Mouse (Mus musculus) limb, embryonic 11.5 days (tissue): ENCODE results near the gene Zfp462. TPM values are rescaled to one million over a fixed set of nuclear protein-coding genes. Genes with fewer than 3 reads are reported as not detected.
"Not testable (repeated sequence)": the region's sequence is repeated elsewhere in the genome, so short reads cannot be mapped to it uniquely, and the experiment has no call there.

Source experiments
- ATAC-seq: fragments of 200-750 bp; cut with Nextera tagmentation; 2 replicates; pipeline ENCODE4 v1.8.0; 2017; ENCODE audit warnings: low read depth; ENCODE audit not compliant: insufficient number of reproducible peaks, low FRiP score, low TSS enrichment
- DNase-seq: peaks from one replicate; pipeline ENCODE4 v3.0.0-alpha.2; 2015; ENCODE audit warnings: low spot score
- H3K27ac ChIP-seq: fragments of 300-500 bp; sonication (generic); replicated peaks from 2 replicates; pipeline ENCODE4 v1.5.1; 2014; ENCODE audit warnings: low read depth, mild to moderate bottlenecking, low read length
- H3K27me3 ChIP-seq: fragments of 300-500 bp; sonication (generic); 2 replicates; pipeline ENCODE4 v1.6.1; 2014; ENCODE audit warnings: mild to moderate bottlenecking, low read length, mixed read lengths; ENCODE audit not compliant: control insufficient read depth, insufficient read depth
- H3K36me3 ChIP-seq: fragments of 300-500 bp; sonication (generic); 2 replicates; pipeline ENCODE4 v1.6.1; 2014; ENCODE audit warnings: mild to moderate bottlenecking, low read length, moderate library complexity, mixed read lengths; ENCODE audit not compliant: control insufficient read depth, insufficient read depth
- H3K4me1 ChIP-seq: fragments of 300-500 bp; sonication (generic); 2 replicates; pipeline ENCODE4 v1.6.1; 2014; ENCODE audit warnings: low read length, mixed read lengths; ENCODE audit not compliant: control insufficient read depth, insufficient read depth
- H3K4me2 ChIP-seq: fragments of 300-500 bp; sonication (generic); 2 replicates; pipeline ENCODE4 v1.6.1; 2014; ENCODE audit warnings: low read depth, mild to moderate bottlenecking, moderate library complexity; ENCODE audit not compliant: severe bottlenecking
- H3K4me3 ChIP-seq: fragments of 300-500 bp; sonication (generic); 2 replicates; pipeline ENCODE4 v1.5.1; 2014; ENCODE audit warnings: low read depth, low read length
- H3K9ac ChIP-seq: fragments of 300-500 bp; sonication (generic); 2 replicates; pipeline ENCODE4 v1.6.1; 2014; ENCODE audit warnings: mild to moderate bottlenecking, low read length
- H3K9me3 ChIP-seq: fragments of 300-500 bp; sonication (generic); 2 replicates; pipeline ENCODE4 v1.6.1; 2016; ENCODE audit warnings: low read length; ENCODE audit not compliant: control insufficient read depth
- WGBS: fragments of 180-500 bp; shearing (Covaris S2); extraction: QIAGEN DNeasy Blood & Tissue Kit; methylation state at CpG from one replicate; pipeline ENCODE4 v1.1.7; 2014; 5-methylcytosine and 5-hydroxymethylcytosine counted together
- polyA plus RNA-seq: library from polyadenylated mRNA; unstranded; fragments of >200 nt; fragmentation: Nextera tagmentation; extraction: Ambion mirVana; gene quantifications from 2 replicates; pipeline ENCODE4 v1.2.1, GENCODE M21; 2014

Gene Zfp462
- polyA plus RNA-seq, 1 experiment from 2014 or later: 11.4 TPM

DNA sequence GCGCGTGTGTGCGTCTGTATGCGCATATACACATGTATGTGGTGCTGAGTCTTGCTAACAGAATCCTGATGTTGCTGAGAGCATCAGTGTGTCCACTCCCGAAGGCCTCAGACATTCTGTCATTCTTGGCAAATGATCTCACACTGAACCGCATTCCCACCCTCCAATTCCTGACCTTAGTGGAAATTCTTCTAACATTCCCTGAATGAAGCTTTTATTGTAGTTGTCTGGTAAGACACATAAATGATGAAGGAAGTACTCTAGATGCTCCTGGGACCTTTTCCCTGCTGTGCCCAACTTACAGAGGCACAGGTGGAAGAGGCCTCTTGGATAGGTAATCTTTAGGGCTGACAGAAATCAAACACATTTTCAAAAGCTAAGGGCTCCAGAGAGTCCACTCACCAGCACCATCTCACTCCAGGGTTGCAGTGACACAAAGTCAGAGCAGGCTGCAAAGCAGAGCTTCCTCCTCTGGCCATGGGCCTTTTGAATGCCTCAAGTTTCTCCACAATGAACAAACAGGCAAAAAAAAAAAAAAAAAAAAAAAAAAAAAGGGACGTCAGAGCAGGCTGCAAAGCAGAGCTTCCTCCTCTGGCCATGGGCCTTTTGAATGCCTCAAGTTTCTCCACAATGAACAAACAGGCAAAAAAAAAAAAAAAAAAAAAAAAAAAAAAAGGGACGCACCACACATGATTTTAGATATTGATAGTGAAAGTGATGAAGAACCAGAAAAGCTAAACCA, 17.4 kb upstream of the Zfp462 start:
- not testable (repeated sequence) for H3K36me3 ChIP-seq, H3K27me3 ChIP-seq, H3K4me3 ChIP-seq, H3K9ac ChIP-seq, ATAC-seq, H3K4me2 ChIP-seq, H3K4me1 ChIP-seq, H3K27ac ChIP-seq, H3K9me3 ChIP-seq, DNase-seq
- WGBS: 88% methylated on average over 8 of the region's 8 CpGs

- Histone ChIP-seq H3K4me3 (no peak overlapping the region), H3K36me3 (no peaks in the 10 kb centered on the region), H3K4me2 (no peak overlapping the region), H3K9me3 (no peaks in the 10 kb centered on the region), H3K27ac (no peak overlapping the region), H3K27me3 (no peaks in the 10 kb centered on the region), H3K4me1 (no peaks in the 10 kb centered on the region), H3K9ac (no peak overlapping the region)
- DNase-seq (no peak), ATAC-seq (no peak)
- WGBS: 73% methylated on average over 2 of the region's 2 CpGs
Measured at GRCm38 (mm10) chr4:54929686-54930085, 15.2 kb upstream of the Zfp462 start.

DNA sequence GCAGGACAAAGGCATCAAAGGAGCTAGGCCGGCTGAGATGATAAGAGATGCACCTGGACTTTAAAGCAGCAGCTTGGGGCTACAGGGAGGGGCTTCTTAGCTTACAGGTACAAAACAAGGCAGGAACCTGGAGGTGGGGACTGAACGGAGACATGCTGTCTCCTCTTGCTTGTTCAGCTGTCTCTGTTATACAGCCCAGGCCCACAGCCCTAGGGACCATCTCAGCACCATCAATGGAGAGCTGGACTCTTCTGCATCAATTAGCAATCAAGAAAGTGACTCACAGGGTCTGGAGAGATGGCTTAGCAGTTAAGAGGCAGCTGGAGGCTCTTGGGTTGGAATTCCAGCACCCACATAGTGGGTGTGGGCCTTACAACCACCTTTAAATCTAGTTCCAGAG, 12.2 kb upstream of the Zfp462 start:
- Histone ChIP-seq H3K4me2 (no peak overlapping the region), H3K4me3 (no peak overlapping the region), H3K9me3 (no peaks in the 10 kb centered on the region), H3K27ac (no peak overlapping the region), H3K9ac (no peak overlapping the region), H3K4me1 (no peaks in the 10 kb centered on the region), H3K27me3 (no peaks in the 10 kb centered on the region), H3K36me3 (no peaks in the 10 kb centered on the region)
- no peak for DNase-seq
- WGBS: 30% methylated on average over 2 of the region's 2 CpGs
- no peak for ATAC-seq

DNA sequence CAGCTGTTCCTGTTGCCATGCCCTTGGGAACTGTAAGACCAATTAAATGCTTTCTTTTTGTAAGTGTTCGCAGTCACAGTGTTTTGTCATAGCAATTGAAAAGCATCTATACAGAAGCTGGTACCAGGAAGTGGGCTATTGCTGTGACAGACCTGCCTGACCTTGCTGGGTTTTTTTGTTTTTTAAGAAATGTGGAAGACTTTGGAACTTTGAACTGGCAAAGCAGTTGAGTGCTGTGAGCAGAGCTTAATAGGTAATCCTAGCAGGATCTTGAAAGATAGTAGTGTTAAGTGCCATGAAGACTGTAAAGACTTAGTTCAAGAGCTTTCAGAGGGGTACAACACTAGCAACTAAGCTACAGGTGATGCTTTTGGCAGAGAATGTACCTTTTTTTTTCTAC, 7.7 kb upstream of the Zfp462 start:
- Histone ChIP-seq H3K4me1 (no peaks in the 10 kb centered on the region), H3K36me3 (no peaks in the 10 kb centered on the region), H3K4me3 (no peak overlapping the region), H3K27me3 (no peaks in the 10 kb centered on the region), H3K9ac (no peak overlapping the region), H3K27ac (no peak overlapping the region), H3K9me3 (no peaks in the 10 kb centered on the region), H3K4me2 (no peak overlapping the region)
- no peak for DNase-seq
- ATAC-seq: no peak
- WGBS: 83% methylated on average over 1 of the region's 1 CpGs

GRCm38 (mm10) chr4:54945603-54946445, 976 bp downstream of the Zfp462 start:
- Histone ChIP-seq H3K9me3 (no peaks in the 10 kb centered on the region), H3K4me3 (peak overlapping the region; percentile 57), H3K4me1 (peaks cover 6% of the 10 kb centered on the region), H3K4me2 (peak overlapping the region; percentile 76), H3K9ac (peak overlapping the region; percentile 97), H3K27me3 (no peaks in the 10 kb centered on the region), H3K36me3 (no peaks in the 10 kb centered on the region), H3K27ac (peak overlapping the region; percentile 93)
- DNase-seq: peak; percentile 80
- peak; percentile 42; the same call in 1 of the 2 replicates for ATAC-seq
- WGBS: under 1% methylated on average over 36 of the region's 36 CpGs

- peak overlapping the region; percentile 97 for H3K9ac ChIP-seq
- DNase-seq (no peak), ATAC-seq (no peak)
- 2% methylated on average over 10 of the region's 10 CpGs for WGBS
- peak overlapping the region; percentile 93 for H3K27ac ChIP-seq
- H3K27me3 ChIP-seq: no peaks in the 10 kb centered on the region
- no peaks in the 10 kb centered on the region for H3K36me3 ChIP-seq
- peak overlapping the region; percentile 57 for H3K4me3 ChIP-seq
- H3K9me3 ChIP-seq: no peaks in the 10 kb centered on the region
- peak overlapping the region; percentile 76 for H3K4me2 ChIP-seq
- H3K4me1 ChIP-seq: peaks cover 7% of the 10 kb centered on the region
Measured at GRCm38 (mm10) chr4:54946662-54947055, 1.8 kb downstream of the Zfp462 start.

DNA sequence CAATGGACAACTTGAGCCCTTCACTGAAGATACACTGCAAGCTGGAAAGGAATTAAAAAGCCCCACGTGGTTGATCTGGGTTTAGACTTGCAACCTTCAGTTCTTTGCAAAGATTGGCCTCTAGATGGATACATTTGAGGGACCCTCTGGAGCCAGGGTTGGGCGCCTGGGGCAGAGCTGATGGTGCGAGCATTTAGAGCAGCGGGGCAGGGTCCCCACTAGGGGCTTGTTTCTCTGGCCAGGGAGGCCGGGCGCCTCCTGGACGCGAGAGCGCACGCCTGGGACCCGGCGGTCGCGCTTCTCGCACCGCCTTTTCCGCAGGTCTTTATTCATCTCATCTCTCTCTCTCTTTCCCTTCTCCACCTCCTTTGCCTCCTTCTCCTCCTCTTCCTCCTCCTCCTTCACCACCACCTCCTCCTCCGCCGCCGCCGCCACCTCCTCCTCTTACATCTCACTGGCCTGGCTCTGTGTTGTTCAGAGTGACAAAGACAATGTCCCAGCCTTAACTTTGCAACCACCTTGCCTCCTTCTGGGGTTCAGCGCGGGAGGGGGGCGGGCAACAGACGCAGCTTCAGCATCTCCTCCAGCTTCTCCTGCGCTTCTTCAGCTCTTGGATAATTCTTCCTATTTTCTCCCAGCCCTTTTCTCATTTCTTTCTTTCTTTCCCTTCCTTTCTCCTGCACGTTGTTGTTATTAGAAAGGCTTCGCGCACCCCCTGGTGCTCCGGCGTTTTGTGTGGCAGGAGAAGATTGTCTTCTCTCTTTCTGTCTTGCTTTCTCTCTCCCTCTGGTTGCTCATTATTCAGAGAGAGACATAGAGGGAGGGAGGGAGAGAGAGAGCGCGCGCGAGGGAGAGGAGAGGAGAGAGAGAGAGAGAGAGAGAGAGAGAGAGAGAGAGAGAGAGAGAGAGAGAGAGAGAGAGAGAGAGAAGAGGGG, 2.5 kb downstream of the Zfp462 start:
- peak overlapping the region; percentile 97 for H3K9ac ChIP-seq
- H3K36me3 ChIP-seq: no peaks in the 10 kb centered on the region
- under 1% methylated on average over 29 of the region's 35 CpGs for WGBS
- peak overlapping the region; percentile 57 for H3K4me3 ChIP-seq
- peak overlapping the region; percentile 76 for H3K4me2 ChIP-seq
- H3K4me1 ChIP-seq: peaks cover 7% of the 10 kb centered on the region
- H3K27ac ChIP-seq: peak overlapping the region; percentile 93
- ATAC-seq (peak; percentile 68), DNase-seq (peak; percentile 82)
- H3K27me3 ChIP-seq: no peaks in the 10 kb centered on the region
- no peaks in the 10 kb centered on the region for H3K9me3 ChIP-seq
